Mouse (Mus musculus) liver, adult 2 months (tissue): ENCODE data around the gene Prkce.

ENCODE experiments used
- CTCF ChIP-seq: fragments of 200-500 bp; IDR thresholded peaks from 2 replicates; pipeline ENCODE4 v1.5.1; 2011; ENCODE audit warnings: low read depth, low read length, control low read depth
- POLR2A ChIP-seq: fragments of 200-500 bp; IDR thresholded peaks from 2 replicates; pipeline ENCODE4 v1.6.1; 2011; ENCODE audit warnings: low read length, control low read depth; ENCODE audit not compliant: insufficient read depth; ENCODE audit errors: extremely low read depth

DNA sequence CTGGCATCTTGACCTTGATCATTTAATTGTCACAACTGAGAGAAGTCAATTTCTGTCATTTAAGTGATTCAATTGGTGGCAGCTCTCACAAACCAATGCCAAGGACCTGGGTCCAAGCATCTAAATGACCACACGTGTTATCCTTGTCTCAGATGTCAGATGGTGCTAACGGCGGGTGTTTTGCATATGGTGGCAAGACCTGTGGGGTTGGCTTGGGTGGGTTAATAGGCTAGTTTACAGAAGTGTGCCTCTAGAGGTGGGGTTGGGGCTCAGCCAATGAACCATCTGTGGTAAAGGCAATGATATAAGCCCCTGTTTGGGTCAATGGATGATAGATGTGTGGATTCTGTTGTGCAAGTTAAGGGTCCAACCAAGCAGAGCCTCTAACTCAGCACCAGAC, 403.7 kb downstream of the Prkce start:
- TF ChIP-seq CTCF (no peak), POLR2A (no peak)
